Mouse (Mus musculus): Measurements from ENCODE around the gene Eif2ak1. TPM values are rescaled to one million over a fixed set of nuclear protein-coding genes. Genes with fewer than 3 reads are reported as not detected.
A peak's percentile ranks its signal among the peaks of the same experiment; 100 is the strongest.
"Not testable (repeated sequence)": the region's sequence is repeated elsewhere in the genome, so short reads cannot be mapped to it uniquely, and the experiment has no call there.

Eif2ak1 gene
- total RNA-seq (2014; rRNA removed) (27.5 and 28.0 TPM in 2 replicates), polyA plus RNA-seq (2015; fragmentation: Nextera tagmentation; extraction: Ambion mirVana) (31.7 and 36.8 TPM in 2 replicates)

DNA sequence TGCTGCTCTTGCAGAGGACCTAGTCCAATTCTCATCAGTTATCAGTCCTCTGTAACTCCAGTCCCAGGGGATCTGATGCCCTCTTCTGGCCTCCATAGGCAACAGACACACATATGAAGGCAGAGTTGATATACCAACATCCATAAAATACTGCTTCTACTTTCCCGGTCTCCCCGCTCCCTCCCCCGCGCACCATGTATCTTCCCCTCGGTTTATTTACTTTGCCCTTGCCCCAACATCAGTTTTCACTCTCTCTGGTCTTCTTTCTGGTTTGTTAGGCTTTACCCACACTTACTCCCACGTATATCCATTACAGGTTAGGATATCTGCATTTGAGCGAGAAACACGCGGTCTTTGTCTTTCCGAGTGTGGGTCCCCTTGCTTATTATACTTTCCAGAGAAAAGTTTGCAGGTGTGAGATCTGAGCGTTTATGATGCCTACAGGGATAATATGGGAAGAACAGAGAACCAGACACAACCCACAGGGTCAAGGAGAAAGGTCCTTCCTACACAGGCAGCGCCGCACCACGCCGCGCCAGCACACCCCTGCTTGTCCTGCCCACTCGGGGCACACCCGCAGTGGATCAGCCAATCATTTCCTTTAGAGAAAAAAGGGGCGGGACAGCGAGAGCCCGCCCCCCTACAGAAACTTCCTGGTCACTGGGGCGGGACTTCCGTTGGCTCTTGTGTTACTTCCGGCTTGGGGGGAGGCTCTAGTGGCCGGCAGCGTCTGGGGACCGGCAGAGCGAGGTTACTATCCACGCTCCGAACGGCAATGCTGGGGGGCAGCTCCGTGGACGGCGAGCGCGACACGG, at the start of gene Eif2ak1:
Eif2ak1 (plus strand) TSS at position 673 of the 815 bp plus-strand sequence.
- Histone ChIP-seq H3K36me3 (ENCODE audit: insufficient read depth) (no peaks in the 10 kb centered on the region), H3K4me3 (ENCODE audit: low read depth, low read length) (peak within 1 kb of the TSS; percentile 87), H3K9me3 (ENCODE audit: low read length) (no peaks in the 10 kb centered on the region), H3K27me3 (ENCODE audit: insufficient read depth, low read length) (no peaks in the 10 kb centered on the region), H3K4me2 (ENCODE audit: low read depth) (peak within 1 kb of the TSS; percentile 71), H3K9ac (peak within 1 kb of the TSS; percentile 76), H3K27ac (ENCODE audit: low read depth, low read length) (peak within 1 kb of the TSS; percentile 76), H3K4me1 (ENCODE audit: insufficient read depth) (peaks cover 6% of the 10 kb centered on the region; the same call in 1 of the 2 replicates)
- ATAC-seq (peak; percentile 99), DNase-seq (peak; percentile 95)
- peak; percentile 67 for TF ChIP-seq CTCF (IDR thresholded peaks at IDR 0.05; ENCODE audit: low read depth)
- 2% methylated on average over 37 of the region's 37 CpGs for WGBS

DNA sequence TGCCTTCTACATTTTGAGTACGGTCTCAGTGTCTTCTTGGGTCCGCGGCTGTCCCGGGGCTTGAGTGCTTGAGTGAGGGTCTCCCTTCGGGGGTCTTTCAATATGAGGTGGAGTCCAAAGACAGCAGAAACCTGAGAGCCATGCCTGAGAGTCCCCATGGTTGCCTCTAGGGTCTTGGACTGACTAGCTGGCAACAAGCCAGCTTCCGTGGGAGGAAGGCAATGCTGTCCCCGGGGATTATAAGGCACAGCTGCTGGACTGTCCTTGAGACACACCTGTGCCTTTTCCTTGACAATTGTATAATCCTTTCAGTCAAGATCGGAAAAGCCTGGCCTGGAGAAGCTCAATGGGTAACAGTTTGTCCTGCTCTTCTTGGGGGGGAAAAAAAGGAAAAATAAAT, 35.6 kb upstream of the Eif2ak1 start:
- no peak for TF ChIP-seq CTCF (IDR thresholded peaks at IDR 0.05; ENCODE audit: low read depth)
- Histone ChIP-seq H3K4me3 (ENCODE audit: low read depth, low read length) (no peak overlapping the region), H3K9ac (no peak overlapping the region), H3K4me2 (ENCODE audit: low read depth) (no peak overlapping the region), H3K36me3 (ENCODE audit: insufficient read depth) (no peaks in the 10 kb centered on the region), H3K4me1 (ENCODE audit: insufficient read depth) (no peaks in the 10 kb centered on the region), H3K27me3 (ENCODE audit: insufficient read depth, low read length) (no peaks in the 10 kb centered on the region), H3K27ac (ENCODE audit: low read depth, low read length) (no peak overlapping the region), H3K9me3 (ENCODE audit: low read length) (no peaks in the 10 kb centered on the region)
- WGBS: 82% methylated on average over 7 of the region's 8 CpGs
- DNase-seq (no peak), ATAC-seq (no peak)

DNA sequence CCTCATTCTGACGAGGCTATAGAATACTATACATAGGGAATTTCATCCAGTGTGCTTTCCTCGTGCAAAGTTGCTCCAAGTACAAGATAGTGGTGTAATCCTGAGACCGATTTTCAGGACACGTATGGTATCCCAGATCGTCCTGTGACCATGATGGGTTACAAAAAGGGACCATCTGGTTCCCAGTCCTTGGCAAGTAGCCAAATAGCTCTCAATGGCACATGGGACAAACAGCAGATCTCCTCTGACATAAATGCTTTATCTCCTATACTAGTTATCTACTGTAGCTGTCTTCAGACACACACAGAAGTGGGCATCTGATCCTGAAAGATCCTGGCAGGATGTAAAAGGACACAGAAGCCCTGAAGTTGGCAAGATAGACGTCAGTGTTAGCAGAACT, 32.2 kb upstream of the Eif2ak1 start:
- Histone ChIP-seq H3K9ac (no peak overlapping the region), H3K4me3 (ENCODE audit: low read depth, low read length) (no peak overlapping the region), H3K4me1 (ENCODE audit: insufficient read depth) (no peaks in the 10 kb centered on the region), H3K4me2 (ENCODE audit: low read depth) (no peak overlapping the region), H3K36me3 (ENCODE audit: insufficient read depth) (no peaks in the 10 kb centered on the region), H3K9me3 (ENCODE audit: low read length) (no peaks in the 10 kb centered on the region), H3K27me3 (ENCODE audit: insufficient read depth, low read length) (no peaks in the 10 kb centered on the region), H3K27ac (ENCODE audit: low read depth, low read length) (no peak overlapping the region)
- TF ChIP-seq CTCF (IDR thresholded peaks at IDR 0.05; ENCODE audit: low read depth): no peak
- ATAC-seq: no peak
- WGBS: 63% methylated on average over 6 of the region's 6 CpGs
- no peak for DNase-seq

DNA sequence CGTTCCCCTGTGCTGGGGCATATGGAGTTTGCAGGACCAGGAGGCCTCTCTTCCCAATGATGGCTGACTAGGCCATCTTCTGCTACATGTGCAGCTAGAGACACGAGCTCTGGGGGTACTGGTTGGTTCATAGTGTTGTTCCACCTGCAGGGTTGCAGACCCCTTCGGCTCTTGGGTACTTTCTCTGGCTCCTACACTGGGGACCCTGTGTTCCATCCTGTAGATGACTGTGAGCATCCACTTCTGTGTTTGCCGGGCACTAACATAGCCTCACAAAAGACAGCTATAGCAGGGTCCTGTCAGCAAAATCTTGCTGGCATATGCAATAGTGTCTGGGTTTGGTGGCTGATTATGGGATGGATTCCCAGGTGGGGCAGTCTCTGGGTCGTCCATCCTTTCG, 16.4 kb upstream of the Eif2ak1 start:
- not testable (repeated sequence) for H3K27me3 ChIP-seq (ENCODE audit: insufficient read depth, low read length); H3K9ac ChIP-seq; H3K4me1 ChIP-seq (ENCODE audit: insufficient read depth); H3K9me3 ChIP-seq (ENCODE audit: low read length); H3K36me3 ChIP-seq (ENCODE audit: insufficient read depth); ATAC-seq; DNase-seq; H3K27ac ChIP-seq (ENCODE audit: low read depth, low read length); H3K4me2 ChIP-seq (ENCODE audit: low read depth); H3K4me3 ChIP-seq (ENCODE audit: low read depth, low read length)
- WGBS: 84% methylated on average over 6 of the region's 6 CpGs

DNA sequence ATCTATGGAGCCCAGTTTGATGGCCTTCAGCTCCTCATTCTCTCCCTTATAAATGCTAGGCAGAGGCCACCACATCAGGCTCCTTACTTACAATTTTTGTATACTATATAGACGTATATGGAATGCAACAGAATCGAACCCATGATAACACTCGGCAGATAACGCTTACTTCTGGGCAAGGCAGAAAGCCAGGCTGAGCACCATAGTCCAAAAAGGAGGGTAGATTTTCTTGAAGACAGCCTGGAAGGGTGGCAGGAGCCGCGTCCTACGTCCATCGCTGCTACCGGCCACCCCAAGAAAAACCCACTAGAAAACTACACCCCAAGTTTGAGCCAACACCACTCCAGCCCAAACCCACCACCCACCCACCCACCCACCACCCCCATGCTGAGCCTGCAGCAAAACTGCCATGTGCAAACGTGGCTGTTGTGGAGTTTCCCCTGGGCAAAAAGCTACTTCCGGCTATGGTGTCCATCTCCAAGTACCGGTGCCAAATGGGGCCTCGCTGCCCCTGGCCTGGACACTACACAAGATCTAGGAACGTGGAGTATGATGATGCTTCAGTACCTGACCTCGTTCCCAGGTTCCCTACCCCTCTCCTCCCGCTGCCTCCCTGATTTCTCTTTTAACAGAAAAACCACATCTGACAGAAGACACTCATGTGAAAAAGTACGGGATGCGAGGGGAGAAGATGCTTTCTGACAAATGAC, 13.4 kb upstream of the Eif2ak1 start:
- Histone ChIP-seq H3K4me2 (ENCODE audit: low read depth) (no peak overlapping the region), H3K9me3 (ENCODE audit: low read length) (no peaks in the 10 kb centered on the region), H3K4me1 (ENCODE audit: insufficient read depth) (no peaks in the 10 kb centered on the region), H3K9ac (no peak overlapping the region), H3K36me3 (ENCODE audit: insufficient read depth) (no peaks in the 10 kb centered on the region), H3K4me3 (ENCODE audit: low read depth, low read length) (no peak overlapping the region), H3K27ac (ENCODE audit: low read depth, low read length) (no peak overlapping the region), H3K27me3 (ENCODE audit: insufficient read depth, low read length) (no peaks in the 10 kb centered on the region)
- ATAC-seq (no peak), DNase-seq (no peak)
- WGBS: 90% methylated on average over 18 of the region's 18 CpGs
- TF ChIP-seq CTCF (IDR thresholded peaks at IDR 0.05; ENCODE audit: low read depth): no peak

DNA sequence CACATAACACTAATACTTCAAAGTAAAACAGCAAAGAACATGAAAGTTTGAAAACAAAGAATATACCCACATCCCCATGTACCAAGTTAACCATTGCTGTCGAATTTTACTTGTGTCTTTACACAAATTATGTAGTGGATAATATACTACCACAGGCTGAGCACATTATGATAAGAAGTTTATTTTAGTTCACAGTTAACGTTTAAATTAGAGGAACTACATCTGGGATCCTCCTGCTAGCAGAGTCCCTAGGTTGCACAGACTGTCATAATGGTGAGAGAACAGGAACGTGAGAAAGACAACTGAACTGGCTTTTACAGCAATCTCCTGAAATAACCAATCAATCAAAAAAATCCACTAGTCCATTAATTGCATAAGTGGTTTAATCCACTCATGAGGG, 10.3 kb upstream of the Eif2ak1 start:
- H3K9me3 ChIP-seq (ENCODE audit: low read length): no peaks in the 10 kb centered on the region
- WGBS: 73% methylated on average over 3 of the region's 3 CpGs
- DNase-seq (no peak), ATAC-seq (no peak)
- no peaks in the 10 kb centered on the region for H3K4me1 ChIP-seq (ENCODE audit: insufficient read depth)
- H3K4me3 ChIP-seq (ENCODE audit: low read depth, low read length): no peak overlapping the region
- H3K27me3 ChIP-seq (ENCODE audit: insufficient read depth, low read length): no peaks in the 10 kb centered on the region
- H3K36me3 ChIP-seq (ENCODE audit: insufficient read depth): no peaks in the 10 kb centered on the region
- H3K27ac ChIP-seq (ENCODE audit: low read depth, low read length): no peak overlapping the region
- no peak for TF ChIP-seq CTCF (IDR thresholded peaks at IDR 0.05; ENCODE audit: low read depth)
- H3K4me2 ChIP-seq (ENCODE audit: low read depth): no peak overlapping the region
- H3K9ac ChIP-seq: no peak overlapping the region

Data from forebrain, postnatal 0 days (tissue).